Mouse (Mus musculus) B cell, adult 2 months (primary cell): ENCODE measurements at regions not wholly inside any gene's neighbourhood (a gene's known extent, or its start where the extent isn't known, plus 50 kb on each side); places are given as distances from the start of the nearest gene placed in this dataset.

Experiments used
- DNase-seq, 2 experiments: peaks; one replicate each; pipeline ENCODE4 v3.0.0; 2022

DNA sequence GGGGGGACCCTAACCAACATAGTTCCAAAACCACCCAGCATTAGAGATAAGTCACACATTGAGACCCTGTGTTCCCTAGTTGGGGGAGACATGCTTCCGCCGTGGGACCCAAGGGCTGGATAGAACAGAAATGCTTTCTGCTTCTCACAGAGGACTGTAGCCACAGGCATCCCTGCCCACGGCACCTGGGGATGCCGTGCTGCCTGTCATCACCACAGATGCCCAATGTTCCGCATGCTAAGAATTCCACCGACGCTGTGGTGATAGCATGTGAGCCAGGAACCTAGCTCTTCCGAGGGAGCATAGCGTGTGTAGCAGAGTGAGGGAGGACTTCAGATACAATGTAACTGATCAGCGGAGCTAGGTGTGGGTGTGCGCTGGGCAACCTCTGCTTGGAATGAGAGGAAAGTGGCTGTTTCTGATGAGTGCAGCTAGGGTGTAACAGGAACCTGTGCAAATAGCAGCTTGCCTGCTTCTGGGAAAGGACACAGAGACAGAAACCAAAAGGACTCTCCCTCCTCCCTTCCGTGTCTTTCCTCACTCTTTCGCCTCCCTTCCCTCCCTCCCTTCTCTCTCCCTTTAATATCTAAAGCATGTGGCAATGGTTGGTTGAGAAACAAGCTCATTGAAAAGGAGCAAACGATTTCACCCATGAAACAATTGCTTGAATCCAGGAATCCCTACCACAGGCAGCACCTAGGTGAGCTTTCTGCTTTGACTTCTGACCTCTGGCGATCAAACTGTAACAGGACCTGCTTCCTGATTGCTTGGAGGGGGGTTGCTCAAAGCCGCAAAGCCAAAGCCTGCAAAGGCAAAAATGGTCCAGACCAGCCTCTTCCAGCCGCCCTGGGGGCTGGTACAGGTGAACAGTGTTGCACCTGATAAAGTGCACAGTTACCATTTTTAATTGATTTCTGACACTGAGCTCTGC lies 102.3 kb downstream of the Gm26897 start:
- DNase-seq = no peak

GRCm38 (mm10) chr5:111836668-111837234 lies 103.0 kb downstream of the Gm26897 start:
- no peak for DNase-seq

GRCm38 (mm10) chr5:111842461-111842860 lies 108.7 kb downstream of the Gm26897 start:
- peak; percentile 4 to 22 for DNase-seq

- DNase-seq = no peak
These were observed 110.0 kb downstream of the Gm26897 start for GRCm38 (mm10) chr5:111843622-111844239.

DNA sequence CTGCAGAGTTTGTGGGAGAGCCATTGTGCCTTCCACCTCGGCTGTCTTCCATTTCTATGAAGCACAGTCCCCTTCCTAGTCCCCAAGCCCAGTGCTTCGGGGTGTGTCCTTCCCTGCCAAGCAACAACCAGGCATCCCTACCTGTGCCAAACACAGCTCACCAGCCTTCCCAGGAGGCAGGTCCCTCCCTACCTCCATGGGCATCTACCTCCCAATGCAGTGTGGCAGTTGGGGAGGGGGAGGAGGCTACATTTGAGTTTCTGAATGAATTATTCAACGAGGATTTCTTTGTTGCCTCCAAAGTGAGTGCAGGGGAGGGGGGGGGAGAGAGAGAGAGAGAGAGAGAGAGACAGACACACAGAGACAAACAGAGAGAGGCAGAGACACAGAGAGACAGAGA lies 110.8 kb downstream of the Gm26897 start:
- DNase-seq = no peak

DNA sequence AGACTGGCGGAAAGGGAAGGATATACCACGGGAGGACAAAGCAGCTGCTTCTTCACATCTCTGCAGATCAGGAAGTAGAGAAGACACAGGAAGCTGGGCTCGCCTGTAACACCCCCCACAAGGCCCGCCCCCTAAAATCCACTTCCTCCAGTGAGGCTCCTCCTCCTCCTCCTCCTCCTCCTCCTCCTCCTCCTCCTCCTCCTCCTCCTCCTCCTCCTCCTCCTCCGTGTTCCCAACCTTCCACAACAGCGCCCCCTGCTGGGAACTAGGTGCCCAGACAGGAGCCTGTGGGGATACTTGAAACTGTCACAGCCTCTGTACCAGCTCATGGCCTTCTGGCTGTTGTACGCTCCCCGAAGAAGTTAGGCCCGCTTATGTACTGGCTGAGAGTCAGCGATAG lies 115.2 kb downstream of the Gm26897 start:
- DNase-seq = no peak

DNA sequence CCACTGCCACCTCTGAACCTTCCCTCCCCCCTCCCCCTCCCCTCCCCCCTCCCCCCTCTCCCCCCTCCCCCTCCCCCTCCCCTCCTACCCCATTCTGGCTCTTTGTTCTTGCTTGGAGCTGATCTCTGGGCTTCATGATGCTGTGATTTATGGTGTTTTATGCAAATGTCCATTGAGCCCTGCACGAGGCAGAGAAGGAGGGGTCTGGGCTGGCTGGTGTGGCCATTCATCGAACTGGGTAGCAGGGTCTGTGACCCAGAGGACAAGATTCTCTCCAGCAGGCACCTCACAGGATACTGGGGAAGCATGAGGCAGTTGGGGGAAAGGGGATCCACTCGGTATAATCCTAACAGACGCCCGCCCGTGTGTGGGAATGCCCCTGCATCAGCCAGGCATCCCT lies 119.0 kb downstream of the Gm26897 start:
- no peak for DNase-seq

GRCm38 (mm10) chr5:111855366-111855765 lies 121.6 kb downstream of the Gm26897 start:
- no peak for DNase-seq

DNA sequence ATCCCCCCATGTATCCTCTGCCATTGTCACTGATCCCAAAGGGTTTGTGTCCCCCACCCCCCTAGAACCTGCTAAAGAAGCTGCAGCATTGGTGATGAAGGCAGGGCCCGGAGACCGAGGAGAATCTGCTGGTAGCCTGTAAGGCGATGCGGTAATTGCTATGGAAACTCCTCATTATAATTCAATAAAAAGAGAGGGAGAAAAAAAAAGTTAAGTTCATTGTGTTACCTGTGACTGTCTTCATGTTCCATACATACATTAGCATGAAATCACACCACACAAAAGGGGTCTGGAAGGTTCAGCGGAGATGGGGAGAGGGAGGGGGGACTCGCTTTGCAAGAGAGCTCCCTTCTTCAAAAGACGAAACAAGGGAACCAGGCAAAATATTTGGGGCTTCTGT lies 123.5 kb downstream of the Gm26897 start:
- no peak for DNase-seq

- DNase-seq = no peak
These were observed 126.7 kb downstream of the Gm26897 start for GRCm38 (mm10) chr5:111860436-111860835.

- DNase-seq = no peak
These were observed 128.6 kb downstream of the Gm26897 start for GRCm38 (mm10) chr5:111862331-111862730.

- no peak for DNase-seq
These were observed 130.2 kb downstream of the Gm26897 start for GRCm38 (mm10) chr5:111863922-111864321.

DNA sequence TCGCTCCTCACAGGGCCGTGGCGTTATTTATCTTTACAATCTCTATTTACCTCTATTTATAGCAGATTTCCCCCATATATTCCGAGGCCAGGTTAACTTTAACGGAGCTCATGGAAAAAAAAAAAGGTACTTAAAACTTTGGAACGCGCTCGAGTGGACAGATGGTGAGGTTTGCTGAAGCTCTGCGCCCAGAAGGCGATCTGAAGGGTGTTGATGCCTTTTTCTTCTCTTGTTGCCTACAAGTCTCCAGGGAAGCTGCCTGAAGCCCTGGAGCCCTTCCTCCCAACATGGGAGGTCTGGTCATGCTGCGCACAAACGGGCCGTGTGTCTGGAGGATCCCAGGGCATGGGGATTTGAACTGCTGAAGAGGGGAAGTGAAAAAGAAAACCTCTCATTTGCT lies 130.9 kb downstream of the Gm26897 start:
- no peak for DNase-seq

DNA sequence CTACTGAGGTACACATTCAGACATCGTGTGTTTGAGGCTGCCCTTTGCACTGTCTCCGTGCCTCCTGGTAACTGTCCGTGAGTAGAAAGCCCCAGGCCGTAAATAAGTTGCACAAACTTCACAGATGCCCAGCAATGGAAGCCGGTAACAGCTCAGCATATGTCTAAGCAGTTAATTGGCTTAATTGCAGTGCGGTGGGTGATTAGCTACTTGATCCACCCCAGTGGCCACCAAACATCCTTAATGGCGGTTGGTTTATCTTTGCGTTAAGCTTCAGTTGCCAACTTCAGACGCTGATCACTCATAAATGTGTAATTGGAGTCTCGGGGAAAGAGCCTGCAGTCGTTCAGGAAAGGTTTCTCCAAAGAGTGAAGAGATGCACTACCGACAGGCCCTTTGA lies 135.3 kb downstream of the Gm26897 start:
- DNase-seq = no peak

DNA sequence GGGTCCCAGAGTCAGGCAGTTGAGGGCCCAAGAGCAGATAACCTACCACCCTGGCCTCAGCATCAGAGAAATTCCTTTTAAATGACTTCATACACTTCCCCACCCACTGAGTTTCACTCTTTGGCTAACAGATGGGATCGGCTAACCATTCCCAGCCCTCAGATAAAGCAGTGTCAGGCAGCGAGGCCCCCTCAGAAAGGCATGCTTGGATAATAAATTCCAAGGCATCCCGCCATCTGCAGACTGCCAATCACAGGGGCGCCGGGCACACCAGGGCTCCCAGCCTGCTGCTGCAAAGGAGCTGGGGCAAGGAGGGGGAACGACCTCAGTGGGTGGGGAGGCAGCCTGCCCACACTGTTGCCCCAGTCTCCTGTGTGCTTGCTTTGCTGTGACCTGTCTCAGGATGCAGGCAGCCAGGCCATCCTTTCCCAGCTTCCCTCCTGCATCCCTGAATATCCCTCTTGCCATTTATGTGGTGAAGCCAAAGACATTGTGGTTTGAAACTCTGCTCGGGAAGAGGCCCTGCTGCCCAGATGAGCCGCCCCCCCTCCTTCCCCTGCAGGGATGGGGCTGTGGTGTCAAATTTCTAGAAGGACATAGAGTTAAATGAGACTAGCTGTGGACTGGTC lies 143.6 kb downstream of the Gm26897 start:
- no peak for DNase-seq

DNA sequence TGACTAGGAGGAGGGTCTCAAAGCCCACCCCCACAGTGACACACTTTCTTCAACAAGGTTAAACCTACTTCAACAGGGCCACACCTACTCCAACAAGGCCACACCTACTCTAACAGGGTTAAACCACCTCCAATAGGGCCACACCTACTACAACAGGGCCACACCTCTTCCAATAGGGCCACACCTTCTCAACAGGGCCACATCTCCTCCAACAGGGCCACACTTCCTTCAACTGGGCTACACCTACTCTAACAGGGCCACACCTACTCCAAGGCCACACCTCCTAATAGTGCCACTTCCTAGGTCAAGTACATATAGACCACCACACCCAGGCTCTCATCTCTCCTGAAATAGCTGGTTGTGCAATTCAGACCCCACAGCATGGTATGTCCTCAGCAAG lies 145.3 kb downstream of the Gm26897 start:
- no peak for DNase-seq

DNA sequence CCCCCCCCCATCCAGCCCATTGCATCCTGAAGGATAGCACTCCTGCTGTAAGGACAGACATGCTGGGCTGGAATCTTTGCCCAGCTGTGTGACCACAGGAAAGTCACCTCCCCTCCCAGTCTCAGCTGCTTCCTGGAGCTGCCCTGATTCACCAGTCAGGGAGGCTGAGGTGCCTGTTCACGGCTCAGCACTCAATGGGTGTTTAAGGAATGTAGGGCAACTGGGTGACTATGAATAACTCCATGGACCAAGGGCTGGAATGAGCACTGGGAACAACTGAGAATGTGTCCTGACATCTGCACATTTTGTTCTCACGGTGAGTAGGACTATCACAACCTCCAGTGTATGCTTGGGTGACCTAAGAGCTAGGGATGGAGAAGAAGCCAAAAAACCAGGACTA lies 146.5 kb downstream of the Gm26897 start:
- DNase-seq = no peak

GRCm38 (mm10) chr5:111881517-111881916 lies 147.8 kb downstream of the Gm26897 start:
- no peak for DNase-seq

- DNase-seq = no peak
These were observed 153.6 kb downstream of the Gm26897 start for GRCm38 (mm10) chr5:111887281-111887680.

DNA sequence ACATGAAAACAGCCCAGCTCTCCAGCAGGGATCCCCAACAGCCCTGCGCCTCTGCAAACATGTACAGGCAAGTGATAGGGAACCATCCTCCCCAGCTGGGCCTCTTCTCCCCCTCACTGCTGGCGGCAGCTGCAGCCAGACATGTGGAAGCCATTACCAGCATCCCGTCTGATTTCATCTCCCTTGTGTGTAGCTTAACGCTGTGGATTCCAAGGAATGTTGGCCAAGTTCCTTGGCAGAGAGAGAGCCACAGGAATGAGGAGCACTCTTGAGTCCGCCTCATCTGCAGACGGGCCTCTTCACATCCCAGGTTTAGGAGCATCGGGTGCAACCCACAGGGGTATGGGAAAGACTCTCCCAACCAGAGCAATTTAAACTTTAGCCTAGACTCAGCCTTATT lies 157.1 kb downstream of the Gm26897 start:
- no peak for DNase-seq

DNA sequence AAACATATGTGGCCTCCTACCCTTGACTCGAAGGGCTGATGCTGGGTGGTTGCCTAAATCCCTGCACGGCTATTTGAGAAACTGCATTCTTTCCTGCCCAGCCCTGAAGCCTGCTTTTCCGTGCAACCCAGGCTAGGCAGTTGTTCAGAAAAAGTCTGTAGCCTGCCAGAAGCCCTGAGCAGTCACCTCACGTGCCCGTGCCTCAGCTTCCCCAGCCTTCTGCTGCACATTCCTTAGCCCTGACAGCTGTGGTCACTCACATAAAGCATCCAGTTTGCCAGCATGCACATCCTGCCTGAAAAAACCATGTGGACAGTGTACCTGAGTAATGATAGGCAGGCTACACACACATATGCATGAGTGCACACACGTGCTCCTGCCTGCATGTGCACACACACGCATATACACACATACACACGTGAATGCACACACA lies 157.6 kb downstream of the Gm26897 start:
- no peak for DNase-seq

GRCm38 (mm10) chr5:111892956-111893355 lies 159.2 kb downstream of the Gm26897 start:
- DNase-seq = no peak

DNA sequence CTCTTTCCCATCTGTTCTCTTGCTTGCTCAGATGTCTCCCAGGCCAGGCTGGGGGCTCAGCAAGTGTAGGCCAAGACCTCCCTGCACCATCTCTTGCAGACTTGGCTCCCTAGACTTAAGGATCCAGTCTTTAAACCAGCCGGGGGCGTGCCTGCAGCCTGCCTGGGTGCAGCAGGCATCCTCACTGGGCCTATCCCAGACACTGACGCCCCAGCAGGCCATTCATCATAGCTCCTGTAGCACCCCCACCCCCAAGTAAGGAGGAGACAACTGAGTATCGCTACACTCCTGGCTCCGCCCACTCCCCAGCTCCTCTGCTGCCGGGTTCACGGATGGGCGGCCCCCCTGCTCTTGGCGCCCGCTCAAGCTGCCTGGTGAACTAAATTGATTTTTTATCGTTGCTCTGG lies 160.2 kb downstream of the Gm26897 start:
- no peak for DNase-seq

DNA sequence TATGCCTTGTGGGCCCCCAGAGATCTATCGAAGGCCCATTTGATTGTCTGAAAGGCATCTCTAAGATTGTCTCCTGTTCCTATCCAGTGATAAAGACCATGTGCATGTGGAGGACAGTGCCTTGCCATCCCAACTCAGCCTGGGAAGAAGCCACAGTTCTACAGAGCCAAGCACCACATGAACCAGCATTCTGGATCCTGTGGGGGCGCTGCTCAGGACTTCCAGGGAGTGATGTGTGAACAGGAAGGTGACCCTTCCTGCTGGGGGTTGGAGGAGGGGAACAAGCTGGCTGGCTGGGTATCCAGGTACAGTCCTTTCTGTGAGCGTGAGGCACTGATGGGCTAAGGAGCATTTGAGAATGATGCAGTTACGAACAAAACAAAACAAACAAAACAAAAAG lies 163.8 kb downstream of the Gm26897 start:
- no peak for DNase-seq
